Mouse (Mus musculus) adipocyte (in vitro differentiated cells): ENCODE data around the gene Fam45a.

Experiments used
- DNase-seq: peaks from one replicate; pipeline ENCODE4 v3.0.0-alpha.2; 2016; ENCODE audit warnings: low spot score

Fam45a gene

GRCm38 (mm10) chr19:60811098-60812035, at the start of gene Fam45a:
Fam45a (plus strand) TSS chr19:60811585.
- peak; percentile 97 for DNase-seq

GRCm38 (mm10) chr19:60773366-60773765, 38.0 kb upstream of the Fam45a start:
- DNase-seq, result no peak

GRCm38 (mm10) chr19:60782034-60782433, 29.4 kb upstream of the Fam45a start:
- no peak for DNase-seq

- no peak for DNase-seq
These were observed 26.7 kb upstream of the Fam45a start for GRCm38 (mm10) chr19:60784712-60785111.

GRCm38 (mm10) chr19:60787465-60788150, 23.8 kb upstream of the Fam45a start:
- no peak for DNase-seq

GRCm38 (mm10) chr19:60788214-60788960, 23.0 kb upstream of the Fam45a start:
- peak; percentile 39 for DNase-seq

GRCm38 (mm10) chr19:60789452-60789851, 21.9 kb upstream of the Fam45a start:
- DNase-seq, result peak; percentile 45

- peak; percentile 70 for DNase-seq
These were observed 21.4 kb upstream of the Fam45a start for GRCm38 (mm10) chr19:60789919-60790506.

- DNase-seq, result peak; percentile 94
These were observed 20.7 kb upstream of the Fam45a start, which contains the start of gene Eif3a for GRCm38 (mm10) chr19:60790551-60791161. Eif3a (minus strand) TSS chr19:60790658.

GRCm38 (mm10) chr19:60791164-60791563, 20.2 kb upstream of the Fam45a start:
- no peak for DNase-seq

- no peak for DNase-seq
These were observed 18.1 kb upstream of the Fam45a start for GRCm38 (mm10) chr19:60793170-60793707.

- peak; percentile 98 for DNase-seq
These were observed 16.1 kb upstream of the Fam45a start for GRCm38 (mm10) chr19:60795244-60795643.

- DNase-seq, result no peak
These were observed 14.0 kb upstream of the Fam45a start for GRCm38 (mm10) chr19:60797415-60797814.

GRCm38 (mm10) chr19:60799867-60800569, 11.4 kb upstream of the Fam45a start:
- DNase-seq, result no peak

GRCm38 (mm10) chr19:60804903-60805302, 6.5 kb upstream of the Fam45a start:
- no peak for DNase-seq

- no peak for DNase-seq
These were observed 1.5 kb upstream of the Fam45a start for GRCm38 (mm10) chr19:60809927-60810326.

- no peak for DNase-seq
These were observed 628 bp downstream of the Fam45a start for GRCm38 (mm10) chr19:60812036-60812389.

GRCm38 (mm10) chr19:60813133-60813532, 1.7 kb downstream of the Fam45a start:
- no peak for DNase-seq

- DNase-seq, result no peak
These were observed 7.3 kb downstream of the Fam45a start for GRCm38 (mm10) chr19:60818677-60819076.

- DNase-seq, result peak; percentile 53
These were observed 26.4 kb downstream of the Fam45a start for GRCm38 (mm10) chr19:60837747-60838146.

GRCm38 (mm10) chr19:60843324-60843723, 31.9 kb downstream of the Fam45a start:
- DNase-seq, result no peak
